Mouse (Mus musculus) c-Kit-positive CD71-positive TER-119-negative erythroid progenitor cells, embryonic 14.5 days (primary cell): ENCODE data around the gene Adam1a.

Experiments used
- DNase-seq: peaks from one replicate; pipeline ENCODE4 v3.0.0-alpha.2; 2013; ENCODE audit warnings: low read depth

Gene Adam1a

DNA sequence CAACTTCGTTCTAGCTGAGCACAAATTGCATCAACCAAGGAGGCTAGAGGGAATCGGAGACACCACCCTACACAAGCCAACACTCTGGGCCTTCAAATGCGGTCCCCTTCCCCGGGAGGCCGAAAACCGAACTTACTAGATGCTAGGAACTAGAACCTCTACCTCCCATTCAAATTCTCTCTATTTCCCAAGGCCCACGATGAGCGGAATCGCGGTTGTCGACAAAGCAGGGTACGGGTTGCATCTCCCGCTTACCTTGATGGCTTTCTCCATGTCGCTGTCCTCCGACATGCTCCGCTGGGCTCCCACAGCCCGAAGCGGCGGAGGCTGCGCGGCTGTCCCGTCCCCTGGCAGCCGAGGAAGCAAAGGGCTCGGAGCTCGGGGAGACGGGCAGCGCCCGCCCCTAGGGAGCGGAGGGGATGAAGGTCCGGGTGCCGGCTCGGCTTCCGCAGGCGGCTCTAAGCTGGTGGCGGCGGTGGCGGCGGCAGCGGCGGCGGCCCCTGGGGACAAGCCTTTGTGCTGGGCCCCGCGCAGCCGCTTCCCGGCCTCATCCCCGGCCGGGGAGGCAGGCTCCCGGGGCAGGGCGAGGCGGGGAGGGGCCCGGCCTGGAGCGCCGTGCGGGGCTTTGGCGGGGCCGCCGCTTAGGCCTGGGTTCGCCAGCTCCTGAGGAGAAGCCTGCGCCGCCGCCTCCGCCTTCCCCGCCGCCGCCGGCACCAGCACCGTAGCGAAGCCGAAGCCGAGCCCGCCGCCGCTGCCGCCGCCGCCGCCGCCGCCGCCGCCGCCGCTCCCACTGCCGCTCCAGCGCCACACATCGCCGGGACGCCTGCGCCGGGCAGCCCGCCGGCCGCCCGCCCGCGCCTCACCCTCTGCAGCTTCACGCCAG, at the start of gene Adam1a, which contains the start of gene Gm42878:
Gene Adam1a (minus strand): TSS at position 573 of the 883 bp plus-strand sequence.
Gene Gm42878 (minus strand): TSS at position 573 of the 883 bp plus-strand sequence.
- no peak for DNase-seq

DNA sequence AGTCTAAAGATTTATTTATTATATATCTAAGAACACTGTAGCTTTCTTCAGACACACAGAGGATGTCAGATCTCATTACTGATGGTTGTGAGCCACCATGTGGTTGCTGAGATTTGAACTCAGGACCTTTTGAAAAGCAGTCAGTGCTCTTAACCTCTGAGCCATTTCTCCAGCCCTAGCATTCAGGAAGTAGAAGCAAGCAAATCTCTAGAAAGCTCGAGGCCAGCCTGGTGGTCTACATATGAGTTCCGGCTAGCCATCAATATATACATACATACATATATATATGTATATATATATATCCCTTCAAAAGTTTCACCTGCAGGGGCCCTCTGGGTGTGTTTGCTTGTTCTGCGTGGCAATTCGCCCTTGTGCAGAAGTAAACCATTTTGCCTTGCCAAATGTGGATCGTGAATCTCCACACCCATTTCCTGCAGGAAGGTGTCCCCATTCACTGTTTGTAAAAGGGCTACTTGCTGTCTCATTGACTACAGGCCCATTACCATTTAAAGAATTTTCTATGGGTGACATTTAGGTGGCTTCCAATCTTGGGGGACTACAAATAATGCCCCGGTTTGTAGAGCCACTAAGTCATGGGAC, 49.5 kb upstream of the Adam1a start:
- no peak for DNase-seq

DNA sequence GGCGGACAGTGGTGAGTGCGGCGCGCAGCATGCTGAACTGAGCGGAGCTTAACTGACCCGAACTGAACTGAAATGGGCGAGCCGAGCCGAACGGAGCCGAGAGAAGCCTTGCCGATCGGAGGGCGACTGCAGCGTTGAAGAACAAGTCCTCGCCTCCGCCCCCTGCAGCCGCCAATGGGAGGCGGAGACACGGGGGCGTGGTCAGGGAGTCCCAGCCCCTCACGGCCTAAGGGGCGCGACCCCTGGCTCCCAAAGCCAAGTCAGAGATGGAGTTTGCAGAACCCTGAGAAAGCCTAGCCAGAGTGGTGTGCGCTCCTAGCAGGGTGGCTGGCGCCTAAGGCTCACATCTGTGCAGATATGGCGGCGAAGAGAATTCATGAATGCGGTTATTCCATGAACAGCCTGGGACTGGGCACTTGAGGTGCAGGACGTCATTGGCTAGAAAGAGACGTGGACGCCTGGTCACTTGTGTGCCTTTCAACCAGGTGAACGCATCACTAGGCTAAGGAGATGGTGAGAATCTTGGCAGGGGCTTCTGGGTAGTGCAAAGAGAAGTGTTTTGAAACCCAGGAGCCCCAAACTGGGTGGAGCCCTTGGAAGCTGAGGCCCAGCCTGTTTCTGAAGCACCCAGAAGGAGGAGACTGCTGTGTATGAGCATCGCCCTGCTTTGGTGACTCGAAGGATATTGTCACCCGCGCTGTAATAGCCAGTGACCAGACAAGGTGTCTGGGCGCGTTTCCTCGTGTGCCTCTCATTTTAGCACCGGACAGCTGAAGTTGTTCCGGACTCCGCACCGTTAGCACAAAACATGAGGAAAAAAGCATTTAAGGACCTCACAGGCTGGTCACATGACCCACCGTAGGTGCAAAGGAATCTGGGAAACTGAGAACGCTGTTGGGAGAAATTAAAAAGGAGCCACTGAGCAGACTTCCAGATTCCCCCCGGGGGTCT, 48.4 kb upstream of the Adam1a start, which contains the start of gene Aldh2:
Gene Aldh2 (minus strand): TSS at position 374 of the 951 bp plus-strand sequence.
- DNase-seq = peak; percentile 82

DNA sequence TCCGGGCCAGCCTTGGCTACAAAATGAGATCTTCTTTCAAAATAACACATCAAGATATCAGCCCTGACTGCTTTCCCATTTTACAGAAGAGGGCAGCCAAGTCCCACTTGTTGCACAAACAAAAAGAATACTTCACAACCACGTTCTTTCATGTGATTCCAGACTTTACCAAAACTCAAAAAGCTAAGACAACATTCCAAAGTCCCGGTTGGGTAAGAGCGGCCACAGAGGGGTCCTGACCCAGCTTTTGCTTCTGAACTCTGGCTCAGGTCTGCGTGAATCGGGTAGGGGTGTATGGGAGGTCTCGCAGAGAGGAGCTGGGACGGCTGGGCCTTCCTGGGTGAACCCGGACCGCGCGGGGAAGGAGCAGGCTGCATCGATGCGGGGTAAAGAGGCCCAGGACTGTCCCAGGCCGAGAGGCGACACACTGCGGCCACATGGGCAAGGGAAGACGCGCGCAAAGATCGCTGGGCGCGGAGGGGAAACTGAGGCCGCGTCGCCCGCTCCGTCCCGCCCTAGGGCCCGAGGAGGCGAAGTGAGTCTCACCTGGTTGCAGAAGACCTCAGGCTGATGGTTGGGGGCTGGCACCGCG, 47.6 kb upstream of the Adam1a start:
- no peak for DNase-seq

DNA sequence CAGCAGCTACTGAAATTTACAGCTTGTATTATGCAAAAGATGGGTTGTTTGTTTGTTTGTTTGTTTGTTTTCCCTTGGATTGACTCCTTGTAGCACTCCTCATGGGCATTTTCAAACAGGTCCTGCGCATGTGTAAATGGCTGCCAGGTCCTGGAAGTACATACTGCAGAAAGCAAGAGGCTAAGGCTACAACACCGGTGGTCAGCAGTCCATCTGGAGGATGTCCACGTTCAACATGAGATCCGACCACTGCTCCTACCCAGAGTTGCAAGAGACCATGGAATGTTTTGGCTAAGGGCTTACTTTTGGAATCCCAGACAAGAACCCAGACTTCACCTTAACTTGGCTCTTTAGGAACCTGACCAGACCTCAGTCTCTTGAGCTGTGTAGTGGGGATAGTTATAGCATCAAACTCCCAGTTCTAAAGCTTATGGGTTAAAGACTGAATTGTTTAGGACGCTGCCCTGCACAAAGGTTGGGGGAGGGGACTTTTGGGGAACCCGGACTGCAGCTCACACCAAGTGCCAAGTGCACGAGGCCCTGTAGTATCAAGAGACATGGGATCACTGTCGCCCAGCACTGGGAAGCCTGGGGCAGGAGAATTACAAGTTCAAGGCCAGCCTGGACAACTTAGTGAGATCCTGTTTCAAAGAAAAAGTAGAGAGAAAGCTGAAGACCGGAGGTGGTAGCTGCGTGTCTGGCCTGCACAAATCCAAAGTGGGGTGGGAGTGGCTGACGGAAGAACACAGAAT, 47.0 kb upstream of the Adam1a start:
- DNase-seq = no peak

DNA sequence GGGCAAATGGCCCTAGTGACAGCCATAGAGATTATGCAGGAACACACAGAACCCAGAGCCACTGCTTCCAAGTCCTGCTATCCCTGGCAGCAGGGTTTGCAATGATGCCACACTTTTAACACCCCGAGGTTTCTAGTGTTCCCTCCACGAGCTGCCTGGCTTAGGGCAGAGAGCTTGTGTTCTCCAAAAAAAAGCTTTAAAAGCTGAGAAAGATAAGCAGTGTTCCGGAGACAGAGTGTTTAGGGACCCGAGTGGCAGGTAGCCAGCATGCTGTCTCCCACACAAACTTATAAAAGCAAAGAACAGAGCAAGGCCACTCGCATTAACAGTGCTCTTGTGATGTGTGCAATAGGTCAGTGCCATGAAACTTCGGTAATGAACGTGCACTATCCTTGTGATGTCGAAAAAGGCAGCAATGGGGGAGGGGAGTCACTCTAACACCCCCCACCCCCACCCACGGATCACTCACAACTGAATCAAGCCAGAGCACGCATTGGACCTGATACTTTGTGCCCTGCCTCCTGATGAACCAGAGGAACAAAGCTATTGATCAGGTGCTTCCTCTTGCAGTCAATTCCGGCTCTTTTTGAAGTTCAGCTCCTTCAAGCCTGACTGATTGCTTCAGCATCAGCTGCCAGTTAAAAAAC, 46.3 kb upstream of the Adam1a start:
- DNase-seq = no peak

DNA sequence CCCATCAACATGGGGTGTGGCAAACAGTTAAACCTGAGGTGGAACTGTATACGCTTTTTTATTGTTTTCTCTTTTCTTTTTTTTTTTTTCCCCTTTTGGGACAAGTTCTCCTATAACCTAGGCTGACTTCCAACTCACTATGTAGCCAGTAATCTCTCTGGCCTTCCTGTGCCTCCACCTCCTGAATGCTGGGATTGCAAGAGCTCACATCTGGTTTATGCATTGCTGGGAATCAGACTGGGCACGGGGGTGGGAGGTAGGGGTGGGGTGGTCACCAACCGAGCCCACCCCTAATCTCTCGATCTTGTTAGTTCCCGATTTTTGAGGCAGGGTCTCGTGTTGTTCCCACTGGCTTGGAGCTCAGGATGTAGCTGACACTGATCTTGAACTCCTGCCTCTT, 44.6 kb upstream of the Adam1a start:
- DNase-seq = no peak

DNA sequence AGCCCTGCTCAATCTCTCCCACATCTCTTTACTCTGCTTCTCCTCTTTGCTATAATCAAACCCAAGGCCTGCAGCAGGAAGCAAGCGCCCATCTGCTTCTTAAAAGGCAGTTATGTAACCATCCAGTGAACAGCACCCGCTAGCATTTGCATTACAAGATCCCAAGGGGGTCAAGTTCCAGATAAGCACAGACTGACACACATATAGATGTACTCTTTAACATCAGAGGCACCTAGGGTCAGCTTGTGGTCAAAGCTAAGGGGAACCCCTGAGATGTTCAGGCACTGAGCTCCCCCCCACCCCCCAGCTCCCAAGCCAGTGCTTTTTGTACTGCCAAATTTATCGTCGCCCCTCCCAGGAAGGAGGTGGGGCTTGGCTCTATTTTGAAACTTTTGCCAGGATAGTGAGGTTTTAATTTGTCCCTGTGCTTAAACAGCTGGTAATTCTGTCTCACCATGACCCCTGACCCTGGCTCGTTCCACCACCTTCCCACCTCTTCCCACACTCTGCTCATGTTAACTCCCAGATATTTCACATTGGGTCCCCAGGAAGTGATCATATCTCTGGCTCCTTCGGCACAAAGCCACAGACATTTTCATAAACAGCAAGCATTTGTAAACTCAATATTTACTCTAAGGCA, 41.2 kb upstream of the Adam1a start:
- DNase-seq = no peak

DNA sequence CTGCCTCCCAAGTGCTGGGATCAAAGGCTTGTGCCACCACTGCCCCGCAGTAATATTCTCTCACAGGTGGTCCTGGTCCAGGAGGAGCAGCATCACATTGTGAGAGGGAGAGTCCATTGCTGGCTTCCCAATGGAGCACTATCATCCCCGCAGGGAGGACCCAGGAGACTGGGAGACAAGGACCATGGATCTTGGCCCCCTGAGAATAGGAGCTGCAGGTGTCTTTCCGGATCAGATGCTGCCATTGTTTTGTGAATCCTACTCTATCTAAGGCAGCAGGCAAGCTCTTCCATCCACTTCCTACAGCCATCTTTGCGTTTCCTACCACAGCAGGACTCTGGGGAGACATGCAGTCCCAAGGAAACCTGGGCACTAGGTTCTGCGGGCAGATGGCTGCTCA, 40.4 kb upstream of the Adam1a start:
- DNase-seq = no peak

DNA sequence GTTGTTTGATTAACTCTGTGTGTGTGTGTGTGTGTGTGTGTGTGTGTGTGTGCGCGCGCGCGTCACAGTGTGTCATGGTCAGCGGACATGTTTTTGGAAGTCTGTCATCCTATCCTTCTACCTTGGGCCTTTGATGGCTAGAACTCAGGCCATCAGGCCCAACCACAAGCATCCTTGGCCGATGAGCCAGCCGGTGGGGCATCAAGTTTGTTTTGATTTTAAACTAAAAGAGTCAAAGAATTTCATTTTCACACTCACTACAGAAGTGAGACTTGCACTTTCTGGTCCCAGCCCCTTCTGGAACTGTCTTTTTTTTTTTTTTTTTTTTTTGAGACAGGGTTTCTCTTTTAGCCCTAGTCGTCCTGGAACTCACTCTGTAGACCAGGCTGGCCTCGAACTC, 39.7 kb upstream of the Adam1a start:
- no peak for DNase-seq

DNA sequence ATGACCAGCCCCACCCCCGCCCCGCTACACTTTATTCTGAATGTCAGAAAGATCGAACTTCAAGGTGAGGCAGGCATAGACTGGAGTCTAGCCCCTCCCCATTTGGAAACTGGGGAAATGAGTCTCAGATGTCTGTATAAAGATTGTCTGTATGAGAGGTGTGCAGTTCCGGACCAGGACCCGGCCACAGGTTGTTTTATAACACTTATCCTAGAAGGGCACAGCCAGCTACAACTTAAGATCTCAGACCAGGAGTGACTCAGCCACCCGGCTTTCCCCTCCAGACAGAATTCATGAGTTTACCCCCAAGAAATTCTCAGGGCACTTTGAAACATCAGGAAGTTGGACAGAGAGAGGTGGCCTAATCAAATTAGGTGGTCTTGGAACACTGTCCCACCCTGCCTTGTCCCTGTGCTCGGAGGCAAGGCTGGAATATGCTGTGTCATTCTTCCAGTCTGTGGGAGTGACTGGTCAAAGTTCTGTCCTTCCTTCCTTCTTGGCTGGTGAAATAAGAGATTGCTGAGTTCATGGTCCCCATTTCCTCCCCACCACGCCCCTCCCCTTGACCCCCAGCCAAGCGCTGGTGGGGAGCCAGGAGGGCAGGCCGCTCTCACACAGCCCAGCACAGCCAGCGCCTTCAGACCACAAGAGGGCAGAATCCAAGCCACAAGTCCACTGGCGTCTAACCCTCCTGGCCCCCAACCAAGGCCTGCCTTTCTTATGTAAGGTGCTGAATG, 38.7 kb upstream of the Adam1a start:
- no peak for DNase-seq

DNA sequence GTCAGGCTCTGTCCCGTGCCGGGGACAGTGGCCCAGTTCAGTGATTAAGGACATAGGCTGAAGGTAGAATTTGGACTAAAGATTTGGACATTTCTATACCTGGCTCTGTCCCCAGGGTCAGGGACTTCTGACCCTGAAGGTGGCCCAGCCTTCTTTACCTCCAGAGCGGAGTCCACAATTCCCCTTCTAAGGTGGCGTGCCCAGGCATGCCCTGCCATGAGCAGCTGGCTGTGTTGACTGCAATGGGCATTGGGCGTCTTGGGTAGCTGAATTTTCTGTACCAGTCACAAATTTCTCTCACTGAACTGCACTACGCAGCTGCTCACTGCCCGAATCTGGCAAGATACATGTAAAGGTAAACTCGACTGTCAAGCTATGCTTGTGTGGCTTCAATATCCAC, 36.7 kb upstream of the Adam1a start:
- no peak for DNase-seq

DNA sequence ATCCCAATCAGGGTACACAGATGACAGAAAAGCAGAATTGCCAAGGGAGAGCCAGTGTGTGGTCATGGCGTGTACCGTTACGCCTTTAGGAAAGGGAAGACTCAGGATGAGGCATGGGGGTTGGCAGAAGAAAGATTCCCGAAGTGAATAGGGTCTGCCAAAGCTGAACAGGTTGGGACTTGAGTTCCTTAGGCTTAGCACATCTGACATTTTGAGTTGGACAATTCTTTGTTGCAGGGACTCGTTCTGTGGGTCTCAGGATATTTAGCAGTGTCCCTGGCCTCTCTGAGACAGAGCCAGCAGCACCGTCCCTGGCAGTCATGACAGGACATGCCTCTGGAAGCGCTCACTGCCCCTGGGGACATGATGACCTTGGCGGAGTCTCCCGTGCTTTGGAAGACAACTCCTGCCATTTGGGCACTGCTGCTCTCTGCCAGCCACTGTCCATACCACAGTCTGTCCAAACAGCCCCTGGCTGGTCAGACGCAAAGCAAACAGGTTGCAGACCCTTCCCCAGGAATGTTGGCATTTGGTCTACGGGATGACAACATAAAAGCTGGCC, 31.7 kb upstream of the Adam1a start:
- no peak for DNase-seq

DNA sequence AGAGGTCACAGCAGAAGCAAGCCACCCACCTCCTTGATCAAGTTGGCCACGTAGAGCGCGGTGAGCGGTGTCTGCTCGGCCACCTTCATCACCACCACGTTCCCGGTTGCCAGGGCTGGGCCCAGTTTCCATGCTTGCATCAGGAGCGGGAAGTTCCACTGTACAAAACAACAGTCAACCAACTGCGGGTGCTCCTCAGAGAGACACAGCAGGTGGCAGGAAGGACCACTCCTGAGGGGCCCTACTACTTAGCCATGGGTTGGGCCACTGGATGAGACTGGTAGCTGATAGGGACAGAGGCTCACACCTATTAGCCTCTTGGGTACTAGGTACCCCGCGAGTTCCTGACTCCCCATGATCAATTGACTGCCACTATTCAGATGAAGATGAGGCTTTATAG, 30.6 kb upstream of the Adam1a start:
- DNase-seq = no peak

DNA sequence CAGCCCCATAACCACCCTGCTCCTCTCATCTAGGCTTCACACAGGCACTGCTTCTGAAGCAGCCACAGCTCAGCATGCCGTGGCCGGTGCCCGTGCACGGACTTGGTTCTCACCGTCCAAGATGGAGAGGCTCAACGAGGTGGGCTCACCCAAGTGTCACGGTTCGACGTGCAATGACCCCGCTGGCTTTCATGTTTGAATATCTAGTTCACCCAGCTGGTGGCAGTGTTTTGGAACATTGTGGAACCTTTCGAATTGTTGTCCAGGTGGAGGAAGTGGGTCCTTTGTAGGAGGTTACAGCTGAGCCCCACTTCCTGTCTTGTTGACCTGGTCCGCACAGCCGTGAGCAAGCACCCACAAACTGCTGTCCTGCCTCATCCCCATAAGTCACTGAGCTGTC, 28.9 kb upstream of the Adam1a start:
- no peak for DNase-seq

DNA sequence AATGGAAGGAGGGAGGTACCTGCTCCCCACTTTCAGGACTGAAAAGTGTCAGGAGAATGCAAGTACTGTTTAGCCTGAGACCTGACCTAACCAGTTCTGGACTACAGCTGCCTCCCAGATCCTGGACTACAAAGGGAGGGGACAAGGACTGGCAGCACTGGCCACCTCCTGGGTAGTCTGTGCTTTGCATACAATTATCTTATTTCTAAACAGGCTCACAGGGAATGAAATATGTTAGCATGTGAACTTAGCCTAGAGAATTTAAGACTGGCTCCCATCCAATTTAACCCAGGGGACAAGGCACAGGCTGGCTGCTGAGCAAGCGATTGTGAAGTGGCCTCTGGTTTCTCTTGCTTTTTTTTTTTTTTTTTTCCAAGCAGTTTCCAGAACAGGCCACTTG, 25.5 kb upstream of the Adam1a start:
- DNase-seq = no peak

DNA sequence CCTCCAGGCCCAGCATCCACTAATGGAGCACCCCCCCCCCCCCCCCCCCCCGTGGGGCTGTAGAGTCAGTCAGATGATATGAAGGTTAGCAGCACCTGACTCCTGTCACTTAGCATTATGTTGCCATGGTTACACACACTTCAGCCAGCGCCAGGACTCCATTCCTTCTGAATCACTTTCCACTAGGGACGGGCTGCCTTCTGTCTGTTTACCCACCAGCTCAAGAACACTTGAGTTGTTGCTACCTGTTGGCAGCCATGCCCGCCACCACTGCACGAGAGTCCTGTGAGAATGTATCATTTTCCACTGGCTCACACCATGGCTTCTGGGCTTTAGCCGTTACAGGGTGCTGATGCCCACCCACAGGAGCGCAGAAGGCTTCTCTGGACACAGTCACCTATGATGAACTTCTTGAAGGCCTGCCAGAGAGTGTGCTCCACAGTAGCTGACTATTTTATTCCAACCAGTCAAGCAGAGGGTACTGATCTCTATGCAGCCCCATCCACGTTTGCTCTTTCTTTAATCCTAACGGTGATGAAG, 24.7 kb upstream of the Adam1a start:
- no peak for DNase-seq

DNA sequence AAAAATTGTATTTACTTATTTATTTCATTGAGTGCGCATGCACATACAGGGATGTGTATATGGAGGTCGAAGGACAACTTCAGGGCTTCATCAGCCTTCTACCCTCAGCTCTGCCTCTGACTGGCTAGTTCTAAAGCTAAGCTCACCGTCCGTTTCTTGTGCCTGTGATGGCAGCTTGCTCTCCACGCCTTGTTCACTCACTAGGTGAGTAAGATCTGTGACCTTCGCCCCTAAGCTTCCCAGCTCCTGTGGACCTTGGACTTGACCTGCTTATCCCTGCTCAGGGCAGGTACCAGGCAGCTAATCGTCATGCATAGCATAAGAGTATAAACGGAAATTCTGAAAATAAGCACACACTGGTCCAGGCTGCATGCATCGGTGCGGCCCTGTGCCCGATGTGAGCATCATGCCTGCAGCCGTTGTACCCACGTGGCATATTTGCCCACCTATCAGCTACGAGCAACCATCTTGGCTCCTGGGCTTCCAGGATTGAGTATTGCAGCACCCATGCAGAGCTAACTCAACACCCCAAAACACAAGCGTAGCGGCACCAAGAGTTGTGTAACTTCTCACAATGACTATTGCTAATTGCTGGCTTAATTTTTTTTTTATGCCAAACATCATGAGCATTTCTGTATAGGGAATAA, 20.9 kb upstream of the Adam1a start:
- DNase-seq = no peak
